Mouse (Mus musculus): ENCODE data around the gene Fam234a. TPM values are rescaled to one million over a fixed set of nuclear protein-coding genes. Genes with fewer than 3 reads are reported as not detected.
A peak's percentile ranks its signal among the peaks of the same experiment; 100 is the strongest.
"Not testable (repeated sequence)": the region's sequence is repeated elsewhere in the genome, so short reads cannot be mapped to it uniquely, and the experiment has no call there.

Gene Fam234a
- polyA plus RNA-seq (2015; fragmentation: Nextera tagmentation; extraction: Ambion mirVana): 46.9 and 49.6 TPM in 2 replicates

DNA sequence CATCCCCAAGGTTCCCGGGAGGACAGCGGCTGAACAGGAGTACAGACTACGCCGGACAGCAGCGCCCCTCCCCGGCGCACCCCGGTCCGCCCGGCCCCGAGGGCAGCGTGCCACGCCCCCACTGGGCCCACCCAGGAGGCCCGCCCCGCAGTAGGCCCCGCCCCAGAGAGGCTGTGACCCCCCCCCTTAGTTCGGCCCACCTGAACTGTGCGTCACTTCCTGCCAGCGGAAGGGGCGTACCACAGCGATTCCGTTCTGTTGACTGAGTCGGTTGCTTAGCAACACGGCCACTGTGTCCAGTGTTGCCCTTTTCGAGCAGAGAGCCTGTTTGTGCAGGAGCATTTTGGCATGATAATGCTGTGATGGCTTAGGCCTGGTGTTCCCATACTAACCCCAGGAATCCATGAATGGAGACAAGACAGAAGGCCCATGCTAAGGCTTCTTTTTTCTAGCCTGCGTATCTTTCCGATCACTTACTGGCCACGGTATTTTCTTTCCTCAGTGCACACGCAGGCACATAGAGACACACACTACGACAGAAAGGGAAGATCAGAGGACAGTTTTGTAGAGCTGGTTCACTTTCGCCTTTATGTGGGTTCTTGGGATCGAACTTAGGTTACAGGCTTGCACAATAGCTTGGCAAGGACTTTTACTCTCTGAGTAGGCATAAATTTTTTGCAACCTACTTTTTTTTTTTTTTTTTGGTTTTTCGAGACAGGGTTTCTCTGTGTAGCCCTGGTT, at the start of gene Fam234a:
Gene Fam234a (minus strand): TSS at position 142 of the 741 bp plus-strand sequence.
- Histone ChIP-seq H3K4me3 (ENCODE audit: low read length) (peak within 1 kb of the TSS; percentile 73), H3K27ac (ENCODE audit: low read length) (peak within 1 kb of the TSS; percentile 73), H3K36me3 (ENCODE audit: control insufficient read depth, insufficient read depth, low read length) (no peaks in the 10 kb centered on the region), H3K4me2 (ENCODE audit: low read depth, low read length) (peak within 1 kb of the TSS; percentile 67), H3K4me1 (replicated peaks; ENCODE audit: control insufficient read depth, insufficient read depth, low read length) (no peaks in the 10 kb centered on the region; the same call in 1 of the 2 replicates), H3K9ac (ENCODE audit: low read length) (peak within 1 kb of the TSS; percentile 76), H3K9me3 (ENCODE audit: control insufficient read depth, low read length) (no peaks in the 10 kb centered on the region), H3K27me3 (ENCODE audit: control insufficient read depth, insufficient read depth, low read depth, low read length) (no peaks in the 10 kb centered on the region)
- WGBS: 6% methylated on average over 30 of the region's 33 CpGs
- peak; percentile 99 for ATAC-seq (ENCODE audit: low read depth)

DNA sequence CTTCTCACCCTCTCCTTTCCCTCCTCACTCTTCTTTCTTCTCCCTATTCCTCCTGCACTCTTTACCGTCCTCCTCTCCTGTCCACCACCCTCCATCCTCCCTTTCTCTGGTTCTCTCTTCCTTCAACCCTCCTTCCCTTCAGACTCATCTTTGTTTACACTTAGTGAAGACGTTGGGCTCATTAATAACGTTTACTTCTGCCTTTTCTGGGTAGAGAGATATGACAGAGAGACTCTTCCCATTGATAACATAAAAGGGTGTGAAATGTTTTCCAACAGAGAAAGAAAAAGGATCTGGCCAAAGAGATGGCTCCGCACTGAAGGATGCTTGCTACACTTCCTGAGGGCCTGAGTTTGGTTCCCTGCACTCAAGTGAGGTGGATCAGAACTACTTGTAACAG, 45.4 kb upstream of the Fam234a start:
- Histone ChIP-seq H3K27ac (ENCODE audit: low read length) (no peak overlapping the region), H3K4me1 (replicated peaks; ENCODE audit: control insufficient read depth, insufficient read depth, low read length) (no peaks in the 10 kb centered on the region), H3K4me3 (ENCODE audit: low read length) (no peak overlapping the region), H3K36me3 (ENCODE audit: control insufficient read depth, insufficient read depth, low read length) (peaks cover 22% of the 10 kb centered on the region), H3K9me3 (ENCODE audit: control insufficient read depth, low read length) (no peaks in the 10 kb centered on the region), H3K4me2 (ENCODE audit: low read depth, low read length) (no peak overlapping the region), H3K27me3 (ENCODE audit: control insufficient read depth, insufficient read depth, low read depth, low read length) (no peaks in the 10 kb centered on the region), H3K9ac (ENCODE audit: low read length) (no peak overlapping the region)
- no peak for ATAC-seq (ENCODE audit: low read depth)
- whole genome bisulfite sequencing: 58% methylated on average over 4 of the region's 4 CpGs

DNA sequence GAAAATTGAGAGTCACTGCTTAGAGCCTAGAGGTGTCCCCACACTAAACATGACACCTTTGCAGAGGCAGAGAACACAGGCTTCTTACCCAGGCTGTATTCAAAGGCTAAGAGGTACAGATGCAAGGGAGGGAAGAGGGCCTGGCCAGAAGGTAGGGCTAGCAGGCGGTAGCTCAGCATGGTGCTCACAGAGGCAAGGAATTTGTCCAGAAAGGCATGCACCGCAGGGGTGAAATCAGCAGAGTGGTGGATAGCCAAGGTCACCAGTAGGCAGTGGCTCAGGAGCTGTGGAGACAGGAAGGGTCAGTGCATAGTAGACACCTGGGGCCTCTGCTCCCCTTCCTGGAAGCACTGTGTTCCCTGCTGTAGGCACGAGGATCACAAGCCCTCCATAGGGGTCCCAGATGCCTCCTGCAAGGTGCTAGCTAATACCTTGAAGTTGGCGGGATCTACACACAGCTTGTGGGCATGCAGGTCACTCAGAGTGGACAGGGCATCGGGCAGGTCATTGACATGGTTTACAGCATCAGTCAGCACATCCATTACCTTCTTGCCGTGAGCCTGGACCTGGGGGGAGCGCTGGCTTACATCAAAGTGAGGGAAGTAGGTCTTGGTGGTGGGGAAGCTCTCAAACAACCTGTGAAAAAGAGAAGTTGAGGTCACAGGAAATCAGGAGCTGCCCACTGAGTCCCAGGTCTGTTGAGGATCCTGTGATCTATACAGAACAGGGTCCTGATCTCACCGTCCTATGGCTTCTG, 42.3 kb upstream of the Fam234a start:
- Histone ChIP-seq H3K27ac (ENCODE audit: low read length) (no peak overlapping the region), H3K4me3 (ENCODE audit: low read length) (no peak overlapping the region), H3K4me2 (ENCODE audit: low read depth, low read length) (no peak overlapping the region), H3K4me1 (replicated peaks; ENCODE audit: control insufficient read depth, insufficient read depth, low read length) (no peaks in the 10 kb centered on the region), H3K9ac (ENCODE audit: low read length) (no peak overlapping the region), H3K9me3 (ENCODE audit: control insufficient read depth, low read length) (no peaks in the 10 kb centered on the region), H3K36me3 (ENCODE audit: control insufficient read depth, insufficient read depth, low read length) (peaks cover 50% of the 10 kb centered on the region), H3K27me3 (ENCODE audit: control insufficient read depth, insufficient read depth, low read depth, low read length) (no peaks in the 10 kb centered on the region)
- no peak for ATAC-seq (ENCODE audit: low read depth)
- 78% methylated on average over 8 of the region's 8 CpGs for WGBS

DNA sequence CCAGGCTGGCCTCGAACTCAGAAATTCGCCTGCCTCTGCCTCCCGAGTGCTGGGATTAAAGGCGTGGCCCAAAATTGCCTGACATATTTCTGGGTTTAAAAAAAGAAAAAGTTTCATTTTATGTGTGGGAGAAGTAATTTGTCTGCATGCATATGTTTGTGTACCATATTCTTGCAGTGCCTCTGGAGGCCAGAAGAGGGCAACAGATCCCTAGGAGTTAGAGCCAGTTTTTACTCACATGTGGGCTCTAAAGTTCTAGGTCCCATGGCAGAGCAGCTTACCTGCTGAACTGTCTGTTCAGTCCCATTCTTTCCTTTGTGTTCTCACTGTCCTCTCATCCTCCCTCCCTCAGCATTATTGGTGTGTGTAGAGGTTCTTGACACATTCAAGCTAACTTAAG, 32.7 kb upstream of the Fam234a start:
- H3K27ac ChIP-seq (ENCODE audit: low read length): no peak overlapping the region
- 87% methylated on average over 4 of the region's 4 CpGs for WGBS
- no peaks in the 10 kb centered on the region for H3K4me1 ChIP-seq (replicated peaks; ENCODE audit: control insufficient read depth, insufficient read depth, low read length)
- peaks cover 46% of the 10 kb centered on the region for H3K36me3 ChIP-seq (ENCODE audit: control insufficient read depth, insufficient read depth, low read length)
- H3K9me3 ChIP-seq (ENCODE audit: control insufficient read depth, low read length): no peaks in the 10 kb centered on the region
- ATAC-seq (ENCODE audit: low read depth): no peak
- H3K9ac ChIP-seq (ENCODE audit: low read length): no peak overlapping the region
- H3K4me3 ChIP-seq (ENCODE audit: low read length): no peak overlapping the region
- H3K4me2 ChIP-seq (ENCODE audit: low read depth, low read length): no peak overlapping the region
- no peaks in the 10 kb centered on the region for H3K27me3 ChIP-seq (ENCODE audit: control insufficient read depth, insufficient read depth, low read depth, low read length)

DNA sequence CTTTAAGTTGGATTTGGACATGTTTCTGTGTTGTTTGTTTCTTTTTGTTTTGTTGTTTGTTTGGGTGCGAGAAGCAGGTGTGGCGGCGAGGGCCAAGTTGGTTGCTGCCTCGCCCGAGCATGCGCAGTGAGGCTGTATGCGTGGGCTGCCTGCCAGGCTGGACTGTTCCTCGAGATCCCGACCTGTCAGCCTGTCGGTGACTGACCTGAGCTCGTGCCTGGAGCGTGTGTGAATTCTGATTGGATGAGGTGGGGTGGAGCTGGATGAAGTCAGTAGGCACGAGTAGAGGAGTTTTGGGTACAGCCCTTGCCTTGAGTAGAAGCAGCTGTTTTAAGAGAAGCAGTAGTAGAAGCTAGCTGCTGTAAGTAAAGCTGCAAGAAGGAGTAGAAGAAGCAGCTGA, 31.9 kb upstream of the Fam234a start:
- peaks cover 42% of the 10 kb centered on the region for H3K36me3 ChIP-seq (ENCODE audit: control insufficient read depth, insufficient read depth, low read length)
- no peak overlapping the region for H3K27ac ChIP-seq (ENCODE audit: low read length)
- H3K27me3 ChIP-seq (ENCODE audit: control insufficient read depth, insufficient read depth, low read depth, low read length): no peaks in the 10 kb centered on the region
- H3K9ac ChIP-seq (ENCODE audit: low read length): no peak overlapping the region
- H3K9me3 ChIP-seq (ENCODE audit: control insufficient read depth, low read length): no peaks in the 10 kb centered on the region
- no peak overlapping the region for H3K4me2 ChIP-seq (ENCODE audit: low read depth, low read length)
- H3K4me1 ChIP-seq (replicated peaks; ENCODE audit: control insufficient read depth, insufficient read depth, low read length): no peaks in the 10 kb centered on the region
- no peak for ATAC-seq (ENCODE audit: low read depth)
- H3K4me3 ChIP-seq (ENCODE audit: low read length): no peak overlapping the region
- WGBS: 81% methylated on average over 13 of the region's 13 CpGs

DNA sequence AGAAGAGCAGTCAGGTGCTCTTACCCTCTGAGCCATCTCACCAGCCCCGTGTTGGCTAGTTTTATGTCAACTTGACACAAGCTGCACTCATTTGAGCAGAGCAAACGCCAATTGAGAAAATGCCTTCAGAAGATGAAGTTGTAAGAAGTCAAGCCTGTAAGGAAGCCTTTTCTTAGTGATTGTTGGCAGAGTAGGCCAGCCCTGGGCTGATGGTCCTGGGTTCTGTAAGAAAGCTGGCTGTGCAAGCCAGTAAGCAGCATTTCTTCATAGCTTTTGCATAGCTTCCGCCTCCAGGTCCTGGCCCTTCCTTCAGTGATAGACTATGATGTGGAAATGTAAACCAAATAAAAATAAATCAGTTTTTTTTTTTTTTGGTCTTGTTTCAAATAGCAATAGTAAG, 28.5 kb upstream of the Fam234a start:
- Histone ChIP-seq H3K4me2 (ENCODE audit: low read depth, low read length) (no peak overlapping the region), H3K9me3 (ENCODE audit: control insufficient read depth, low read length) (no peaks in the 10 kb centered on the region), H3K4me3 (ENCODE audit: low read length) (no peak overlapping the region), H3K27me3 (ENCODE audit: control insufficient read depth, insufficient read depth, low read depth, low read length) (no peaks in the 10 kb centered on the region), H3K4me1 (replicated peaks; ENCODE audit: control insufficient read depth, insufficient read depth, low read length) (no peaks in the 10 kb centered on the region), H3K9ac (ENCODE audit: low read length) (no peak overlapping the region), H3K27ac (ENCODE audit: low read length) (no peak overlapping the region), H3K36me3 (ENCODE audit: control insufficient read depth, insufficient read depth, low read length) (peaks cover 30% of the 10 kb centered on the region)
- 73% methylated on average over 3 of the region's 3 CpGs for WGBS
- ATAC-seq (ENCODE audit: low read depth): no peak

DNA sequence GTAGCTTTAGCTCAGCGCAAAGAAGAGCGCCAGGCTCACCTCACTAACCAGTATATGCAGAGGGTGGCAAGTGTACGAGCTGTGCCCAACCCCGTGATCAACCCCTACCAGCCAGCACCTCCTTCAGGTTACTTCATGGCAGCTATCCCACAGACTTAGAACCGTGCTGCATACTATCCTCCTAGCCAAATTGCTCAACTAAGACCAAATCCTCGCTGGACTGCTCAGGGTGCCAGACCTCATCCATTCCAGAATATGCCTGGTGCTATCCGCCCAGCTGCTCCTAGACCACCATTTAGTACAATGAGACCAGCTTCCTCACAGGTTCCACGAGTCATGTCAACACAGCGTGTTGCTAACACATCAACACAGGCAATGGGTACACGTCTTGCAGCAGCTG, 25.5 kb upstream of the Fam234a start:
- peaks cover 30% of the 10 kb centered on the region for H3K36me3 ChIP-seq (ENCODE audit: control insufficient read depth, insufficient read depth, low read length)
- H3K9me3 ChIP-seq (ENCODE audit: control insufficient read depth, low read length); H3K27ac ChIP-seq (ENCODE audit: low read length); ATAC-seq (ENCODE audit: low read depth); H3K4me1 ChIP-seq (replicated peaks; ENCODE audit: control insufficient read depth, insufficient read depth, low read length); H3K4me2 ChIP-seq (ENCODE audit: low read depth, low read length); H3K9ac ChIP-seq (ENCODE audit: low read length); H3K4me3 ChIP-seq (ENCODE audit: low read length); H3K27me3 ChIP-seq (ENCODE audit: control insufficient read depth, insufficient read depth, low read depth, low read length): not testable (repeated sequence)
- 92% methylated on average over 10 of the region's 10 CpGs for WGBS

DNA sequence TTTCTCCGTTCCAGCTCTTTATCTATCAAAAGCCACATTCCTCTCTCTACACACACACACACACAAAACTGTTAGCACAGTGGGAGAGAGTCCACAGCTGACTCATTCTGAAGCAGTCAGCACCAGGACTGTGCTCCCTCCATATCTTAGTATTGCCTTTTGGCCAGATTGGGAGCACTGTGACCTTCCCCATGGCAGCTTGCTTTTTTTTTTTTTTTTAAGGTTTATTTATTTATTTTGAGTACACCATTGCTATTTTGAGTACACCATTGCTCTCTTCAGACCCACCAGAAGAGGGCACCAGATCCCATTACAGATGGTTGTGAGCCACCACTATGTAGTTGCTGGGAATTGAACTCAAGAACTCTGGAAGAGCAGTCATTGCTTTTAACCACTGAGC, 24.8 kb upstream of the Fam234a start:
- no peaks in the 10 kb centered on the region for H3K27me3 ChIP-seq (ENCODE audit: control insufficient read depth, insufficient read depth, low read depth, low read length)
- H3K9me3 ChIP-seq (ENCODE audit: control insufficient read depth, low read length): no peaks in the 10 kb centered on the region
- no peak for ATAC-seq (ENCODE audit: low read depth)
- H3K4me1 ChIP-seq (replicated peaks; ENCODE audit: control insufficient read depth, insufficient read depth, low read length): no peaks in the 10 kb centered on the region
- WGBS: 68% methylated on average over 1 of the region's 1 CpGs
- no peak overlapping the region for H3K9ac ChIP-seq (ENCODE audit: low read length)
- no peak overlapping the region for H3K4me2 ChIP-seq (ENCODE audit: low read depth, low read length)
- H3K36me3 ChIP-seq (ENCODE audit: control insufficient read depth, insufficient read depth, low read length): peaks cover 37% of the 10 kb centered on the region
- H3K4me3 ChIP-seq (ENCODE audit: low read length): no peak overlapping the region
- H3K27ac ChIP-seq (ENCODE audit: low read length): no peak overlapping the region

DNA sequence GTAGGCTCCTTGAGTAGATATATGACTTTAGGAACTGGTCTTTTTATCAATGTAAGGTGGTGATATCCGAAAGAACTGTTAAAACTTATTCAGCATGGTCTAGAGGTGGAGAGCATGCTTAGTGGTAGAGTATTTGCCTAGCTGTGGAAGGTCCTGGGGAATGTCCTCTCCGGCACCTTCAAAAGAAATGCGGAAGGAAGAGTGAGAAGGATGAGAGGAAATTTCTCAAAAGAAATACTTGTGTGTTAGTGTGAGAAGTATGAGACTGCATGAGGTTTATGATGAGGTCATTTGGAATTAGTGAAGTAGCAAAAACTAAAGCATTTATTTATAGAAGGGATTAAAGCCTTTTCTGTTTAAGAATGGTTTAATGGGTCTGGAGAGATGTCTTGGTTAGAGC, 18.3 kb upstream of the Fam234a start:
- Histone ChIP-seq H3K4me3 (ENCODE audit: low read length) (no peak overlapping the region), H3K9me3 (ENCODE audit: control insufficient read depth, low read length) (no peaks in the 10 kb centered on the region), H3K4me2 (ENCODE audit: low read depth, low read length) (no peak overlapping the region), H3K9ac (ENCODE audit: low read length) (no peak overlapping the region), H3K36me3 (ENCODE audit: control insufficient read depth, insufficient read depth, low read length) (peaks cover 61% of the 10 kb centered on the region), H3K27me3 (ENCODE audit: control insufficient read depth, insufficient read depth, low read depth, low read length) (no peaks in the 10 kb centered on the region), H3K4me1 (replicated peaks; ENCODE audit: control insufficient read depth, insufficient read depth, low read length) (no peaks in the 10 kb centered on the region), H3K27ac (ENCODE audit: low read length) (no peak overlapping the region)
- WGBS: 89% methylated on average over 3 of the region's 3 CpGs
- no peak for ATAC-seq (ENCODE audit: low read depth)

Measured in lung, embryonic 16.5 days (tissue).